Mouse (Mus musculus) layer of hippocampus, postnatal 10 days (tissue): ENCODE results near the gene Ankrd44. TPM values are rescaled to one million over a fixed set of nuclear protein-coding genes. Genes with fewer than 3 reads are reported as not detected.

Experiments
- DNase-seq, 2 experiments: peaks; one replicate each; pipeline ENCODE4 v3.0.0; 2021; ENCODE audit warnings: low spot score in 2 of 2
- total RNA-seq, 2 experiments: library from RNA; stranded (reverse); gene quantifications; 2 replicates each; pipeline ENCODE4 v1.2.3; 2021

Ankrd44 gene
- total RNA-seq, 2 experiments from 2014 or later: 37.8 to 38.1 TPM

DNA sequence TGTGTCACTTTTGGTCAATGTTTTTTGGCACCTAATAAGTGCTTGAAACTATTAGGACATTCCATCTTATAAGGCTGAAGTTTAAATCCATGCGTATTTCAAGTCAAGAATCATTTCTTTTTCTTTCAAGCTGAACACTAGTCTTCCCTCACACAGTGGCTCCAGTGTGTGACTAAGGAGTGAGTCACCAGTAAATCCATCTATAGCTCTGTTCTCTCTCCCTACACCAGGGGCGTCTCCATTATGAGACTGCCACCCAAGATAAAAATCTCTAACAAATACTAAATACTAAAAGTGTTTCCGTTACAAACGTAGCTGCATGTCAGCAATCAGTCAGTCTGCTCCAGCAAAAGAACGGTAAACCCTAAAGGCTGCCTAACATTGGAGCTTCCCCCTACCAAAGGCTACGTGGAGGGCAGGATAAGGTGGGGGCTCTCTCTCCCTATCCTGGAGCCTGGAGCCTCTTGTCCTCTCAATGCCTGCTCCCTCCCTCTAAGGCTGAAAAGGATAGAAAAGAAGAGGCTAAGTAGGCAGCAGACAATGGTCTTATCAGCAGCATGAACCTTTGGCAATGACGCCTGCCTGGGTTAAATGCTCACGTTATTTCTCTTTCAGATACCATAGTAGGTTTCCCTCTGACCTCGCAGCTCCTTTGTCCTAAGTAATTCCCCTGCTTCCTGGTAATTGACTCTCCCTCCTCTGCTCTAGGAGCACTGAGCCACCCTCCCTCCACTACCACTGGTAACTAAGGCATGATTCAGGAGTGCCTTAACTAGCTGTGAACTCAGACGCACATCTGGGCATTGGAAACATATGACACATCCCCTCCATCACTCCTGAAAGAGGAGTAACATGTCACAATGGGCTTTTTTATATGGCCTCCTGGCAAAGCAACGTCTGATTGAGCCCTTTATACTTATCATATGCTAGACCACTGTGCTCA lies 212.7 kb downstream of the Ankrd44 start:
- no peak for DNase-seq

DNA sequence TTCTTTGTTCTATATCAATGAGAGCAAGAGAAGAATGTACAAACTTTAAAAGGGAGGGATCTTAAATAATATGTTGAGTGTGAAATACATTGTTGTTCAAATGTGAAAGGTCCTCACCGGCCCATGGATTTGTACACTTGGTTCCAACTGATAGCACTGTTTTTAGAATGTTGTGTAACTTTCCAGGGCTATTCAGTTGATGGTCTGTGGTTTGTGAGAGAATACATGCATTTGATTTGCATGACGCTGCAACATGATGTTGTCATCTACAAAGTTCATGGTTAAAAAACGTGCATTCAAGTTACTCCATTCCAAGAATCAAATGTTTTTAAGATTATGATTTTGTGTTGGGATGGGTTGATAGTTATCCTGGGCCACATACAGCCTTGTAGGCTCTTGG lies 214.6 kb downstream of the Ankrd44 start:
- no peak for DNase-seq

DNA sequence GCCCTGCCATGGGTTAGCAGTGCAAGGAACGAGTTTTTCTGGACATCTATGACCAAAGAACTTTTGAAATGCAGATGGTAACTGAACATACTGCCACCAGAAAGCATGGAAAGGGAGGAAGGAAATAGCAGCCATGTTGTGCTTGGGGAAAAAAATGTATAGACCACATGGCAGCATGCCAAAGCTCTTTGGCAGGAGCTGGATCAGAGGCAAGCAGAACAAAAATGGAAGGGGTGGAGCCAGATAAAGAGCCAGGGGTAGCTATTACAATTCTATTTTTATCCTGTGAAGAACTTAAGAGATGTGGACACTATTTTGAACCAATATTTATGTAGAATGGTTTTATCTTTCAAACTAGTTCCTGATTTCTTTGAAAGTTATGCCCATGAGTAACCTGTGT lies 215.6 kb downstream of the Ankrd44 start:
- no peak for DNase-seq

DNA sequence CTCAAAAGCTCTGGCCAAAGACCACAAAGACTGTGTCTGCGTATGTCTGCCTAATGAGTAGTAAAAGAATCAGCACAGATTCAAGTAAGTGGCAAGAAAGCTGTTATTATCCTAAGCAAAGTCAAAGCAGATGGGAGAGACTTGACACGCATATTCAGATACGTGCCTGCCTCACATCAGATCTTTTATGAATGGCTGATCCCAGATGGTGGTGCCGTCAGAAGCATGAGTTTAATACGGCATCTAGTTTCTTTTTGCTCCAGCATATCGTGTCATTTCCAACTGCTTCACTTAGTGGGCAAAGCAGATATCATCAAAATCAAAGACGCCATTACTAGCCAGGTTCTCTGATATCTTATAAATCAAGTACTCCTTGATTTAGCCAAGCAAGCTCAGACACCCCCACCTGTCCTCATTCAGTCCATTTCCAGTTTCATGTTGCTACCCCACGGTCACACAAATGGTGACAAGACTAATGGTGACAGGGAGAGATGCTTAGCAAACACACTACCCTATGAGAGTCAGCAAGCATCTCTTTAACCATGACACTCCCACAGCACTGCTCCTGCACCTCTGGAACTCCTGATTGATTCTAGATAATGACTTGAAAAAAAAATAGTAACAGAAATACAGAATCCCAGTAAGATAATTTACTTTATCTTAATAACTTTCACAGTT lies 218.2 kb downstream of the Ankrd44 start:
- DNase-seq: peak in 1 of 2 experiments; percentile 13

DNA sequence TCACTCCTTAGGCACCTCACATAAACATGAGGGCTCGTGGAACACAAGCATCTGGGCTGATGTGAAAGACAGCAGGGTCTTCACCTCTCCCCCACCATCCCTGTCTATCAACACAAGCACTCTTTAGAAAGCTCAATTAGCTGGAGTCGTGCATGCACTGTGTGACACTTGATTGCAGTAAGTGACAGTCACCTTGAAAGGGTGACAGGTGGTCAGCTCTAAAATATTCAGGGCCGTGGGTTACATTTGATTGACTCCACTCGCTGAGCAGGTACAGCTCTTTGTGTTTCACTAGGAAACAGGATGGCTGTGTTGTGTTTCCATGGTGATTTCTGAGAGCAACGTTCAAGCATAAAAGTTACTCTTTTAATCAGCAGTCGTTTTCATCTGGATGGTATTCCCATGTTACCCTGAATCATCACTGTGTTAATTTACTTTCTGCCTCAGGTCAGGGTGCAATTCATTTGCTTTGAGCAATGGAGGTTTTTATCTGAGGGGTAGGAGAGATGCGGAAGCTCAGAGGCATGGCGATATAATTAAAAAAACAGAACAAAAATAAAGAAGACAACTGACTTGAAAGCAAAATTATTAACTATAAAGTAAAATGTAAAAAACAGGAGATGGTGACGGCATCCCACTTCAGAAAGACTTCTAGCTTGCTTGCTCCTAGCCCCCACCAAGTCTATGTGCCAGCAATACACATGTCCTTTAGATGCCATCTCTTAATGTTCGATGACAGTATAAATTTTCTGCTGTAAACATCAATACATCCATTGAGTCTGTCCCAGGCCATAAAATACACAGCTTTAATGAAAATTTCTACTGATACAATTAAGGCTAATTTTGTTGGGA lies 218.9 kb downstream of the Ankrd44 start:
- DNase-seq: no peak

DNA sequence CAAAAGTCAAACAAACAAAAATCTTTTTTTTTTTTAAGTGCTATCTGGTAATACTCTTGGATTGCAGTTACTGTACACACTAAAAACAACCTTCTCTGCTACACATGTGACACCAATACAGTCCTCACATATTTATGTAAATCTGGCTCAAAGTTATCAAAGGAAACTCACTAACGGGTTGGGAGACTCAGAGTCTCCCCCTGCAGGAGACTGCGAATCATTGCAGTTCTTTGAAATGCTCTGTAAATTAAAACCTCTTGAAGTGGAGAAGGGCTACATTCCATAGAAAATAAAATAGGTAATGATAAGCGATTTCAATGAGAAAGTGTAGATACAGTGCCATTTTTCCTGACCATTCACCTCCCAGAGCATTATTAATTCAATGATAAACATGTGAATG lies 219.6 kb downstream of the Ankrd44 start:
- no peak for DNase-seq

DNA sequence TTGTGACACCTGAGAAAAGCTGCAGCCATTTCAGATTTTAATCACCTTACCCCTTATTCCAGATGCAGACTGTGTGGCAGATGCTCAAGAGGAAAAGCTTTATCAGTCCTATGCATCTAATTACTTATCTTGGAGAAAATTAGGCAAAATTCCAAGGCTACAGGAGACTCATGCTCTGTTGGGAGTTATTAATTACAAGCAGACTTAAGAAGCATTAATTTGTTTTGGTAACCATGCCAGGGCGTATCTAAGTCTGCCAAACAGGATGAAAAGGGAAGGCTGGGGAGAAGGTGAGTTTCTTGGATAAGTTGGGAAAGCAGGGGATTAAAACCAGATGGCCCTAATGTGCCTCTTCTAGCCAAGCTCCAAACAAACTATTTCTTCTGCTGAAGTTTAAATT lies 222.7 kb downstream of the Ankrd44 start:
- DNase-seq: no peak

DNA sequence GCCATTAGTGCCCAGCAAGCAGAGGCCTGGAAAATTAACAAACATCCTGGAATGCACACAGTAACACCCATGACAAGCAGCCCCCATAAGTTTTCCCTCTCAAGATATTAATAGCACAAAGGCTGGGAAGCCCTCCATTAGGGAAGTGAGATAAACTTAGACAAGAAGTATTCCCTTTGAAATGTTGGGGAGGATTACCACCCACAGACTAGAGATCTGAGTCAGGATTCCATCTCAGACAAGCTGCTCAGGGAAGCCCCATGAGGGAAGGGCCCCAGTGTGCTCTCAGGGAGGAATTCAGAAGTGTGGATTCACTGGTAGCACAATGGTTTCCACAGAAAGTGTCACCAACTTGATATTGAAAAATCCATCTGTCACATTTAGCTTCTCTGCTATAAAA lies 223.3 kb downstream of the Ankrd44 start:
- no peak for DNase-seq

DNA sequence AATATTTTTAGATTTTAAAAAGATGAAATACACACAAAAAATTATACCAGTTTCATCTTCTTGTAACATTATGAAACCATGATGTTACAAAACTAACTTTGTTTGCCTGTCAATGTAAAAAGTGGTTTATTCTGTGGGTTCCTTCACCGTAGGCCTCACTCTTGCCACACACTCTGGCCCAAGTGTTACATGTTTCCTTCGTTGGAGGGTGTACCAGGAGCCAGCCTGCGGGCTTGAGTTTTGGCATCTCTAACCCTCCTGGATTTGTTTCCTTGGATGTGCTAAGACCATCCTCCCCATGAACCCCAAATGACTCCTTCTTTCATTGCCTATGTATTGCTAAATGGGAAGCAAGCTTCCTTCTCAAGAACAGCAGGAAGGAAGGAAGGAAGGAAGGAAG lies 230.8 kb downstream of the Ankrd44 start:
- no peak for DNase-seq

DNA sequence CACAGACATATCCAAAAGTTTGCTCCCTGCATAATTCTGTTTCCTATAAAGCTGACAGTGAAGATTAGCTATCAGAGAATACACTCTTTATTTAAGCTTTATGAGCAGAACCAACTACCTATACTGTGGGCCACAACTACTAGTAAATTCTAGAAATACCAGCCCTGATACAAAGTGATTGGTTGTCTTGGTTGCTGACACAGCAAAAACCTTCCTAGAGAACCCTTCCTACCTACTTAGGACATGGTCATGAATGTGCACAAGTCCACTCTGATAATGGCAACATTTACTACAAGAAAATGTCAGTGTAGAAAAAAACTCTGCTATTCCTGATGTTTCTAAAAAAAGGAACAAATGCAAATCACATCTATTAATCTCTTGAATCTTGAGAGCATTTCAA lies 234.4 kb downstream of the Ankrd44 start:
- no peak for DNase-seq

DNA sequence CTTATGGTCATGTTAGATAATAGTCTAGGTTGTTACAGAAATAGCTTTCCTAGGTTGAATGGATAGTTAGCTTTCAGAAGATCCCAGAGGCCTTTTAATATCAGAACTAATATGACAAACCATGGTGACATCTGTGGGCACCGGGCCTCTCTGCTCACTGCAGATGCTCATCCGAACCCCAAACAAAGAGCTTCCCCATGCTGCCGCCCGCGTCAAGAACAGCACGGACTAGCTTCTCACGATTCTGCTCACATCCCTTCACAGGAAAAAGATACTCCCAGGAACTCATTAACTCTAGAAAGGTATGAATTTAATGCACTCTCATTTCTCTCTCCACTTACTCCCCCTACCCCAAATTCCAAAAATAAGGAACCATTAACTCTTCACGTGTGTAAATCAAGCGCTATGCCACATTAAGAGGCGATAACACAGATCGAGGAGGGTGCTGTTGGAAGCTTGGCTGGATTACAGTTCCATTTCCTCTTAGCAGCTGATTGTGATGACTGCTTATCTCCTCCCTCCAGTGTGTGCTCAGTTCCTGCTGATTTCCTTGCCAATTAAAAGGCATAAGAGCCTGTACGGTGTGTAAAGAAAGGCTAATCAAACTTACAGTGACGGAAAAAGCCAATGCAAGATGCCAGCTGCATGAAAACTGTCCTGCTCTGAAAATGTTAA lies 235.8 kb downstream of the Ankrd44 start:
- peak; percentile 14 to 32 for DNase-seq

DNA sequence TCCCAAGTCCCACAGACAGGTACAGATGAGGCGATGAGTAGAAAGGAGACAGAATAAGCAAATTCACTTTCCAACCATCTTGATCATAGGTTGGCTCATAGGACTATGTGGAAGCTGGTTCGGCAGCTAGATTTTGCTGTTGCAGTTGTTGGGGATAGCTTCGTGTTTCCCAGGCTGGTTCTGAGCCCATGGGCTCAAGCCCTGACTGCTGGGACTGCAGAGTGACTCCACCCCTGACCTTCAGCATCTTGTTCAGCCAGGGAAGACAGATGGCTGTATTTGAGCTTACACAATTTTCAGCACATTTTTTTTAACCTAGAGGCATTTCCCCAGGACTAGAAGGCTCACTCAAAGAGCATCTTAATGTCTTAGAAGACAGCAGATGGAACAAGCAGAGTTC lies 237.7 kb downstream of the Ankrd44 start:
- no peak for DNase-seq

DNA sequence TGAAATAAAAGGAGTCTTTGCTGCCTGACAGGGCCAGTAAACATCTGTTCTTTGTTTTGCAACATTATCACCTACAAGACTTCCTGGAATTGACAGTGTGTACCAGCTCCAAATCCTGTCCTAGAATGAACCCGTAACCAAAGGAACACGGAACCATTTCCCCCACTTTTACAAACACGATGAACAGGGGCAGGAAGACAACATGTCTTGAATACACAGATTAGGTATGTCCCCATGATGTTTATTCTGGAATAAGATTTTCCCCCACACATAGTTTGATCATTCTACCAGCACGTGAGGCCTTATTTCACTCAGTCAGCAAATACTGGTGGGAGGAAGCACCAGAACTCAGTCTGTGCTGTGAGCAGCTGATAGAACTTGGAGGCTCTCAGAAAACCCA lies 241.9 kb downstream of the Ankrd44 start:
- DNase-seq: no peak

DNA sequence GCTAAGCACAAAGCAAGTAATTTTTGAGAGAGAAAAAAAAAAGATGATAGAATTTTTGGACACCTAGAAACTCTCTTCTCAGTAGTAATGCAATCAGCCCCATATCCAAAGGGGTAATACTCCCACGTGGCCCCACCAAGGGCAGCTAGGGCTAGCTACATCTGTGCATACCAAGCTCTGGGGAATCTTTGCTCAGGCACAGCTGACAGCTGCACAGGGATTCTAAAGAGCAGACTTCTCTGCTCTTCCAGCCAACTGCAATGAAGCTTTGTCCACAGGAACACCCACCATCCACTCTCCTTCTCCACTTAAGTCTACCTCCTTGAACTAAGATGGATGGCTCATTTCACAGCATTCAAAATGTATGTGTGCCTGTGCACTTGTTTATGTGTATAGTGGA lies 246.6 kb downstream of the Ankrd44 start:
- DNase-seq: no peak

DNA sequence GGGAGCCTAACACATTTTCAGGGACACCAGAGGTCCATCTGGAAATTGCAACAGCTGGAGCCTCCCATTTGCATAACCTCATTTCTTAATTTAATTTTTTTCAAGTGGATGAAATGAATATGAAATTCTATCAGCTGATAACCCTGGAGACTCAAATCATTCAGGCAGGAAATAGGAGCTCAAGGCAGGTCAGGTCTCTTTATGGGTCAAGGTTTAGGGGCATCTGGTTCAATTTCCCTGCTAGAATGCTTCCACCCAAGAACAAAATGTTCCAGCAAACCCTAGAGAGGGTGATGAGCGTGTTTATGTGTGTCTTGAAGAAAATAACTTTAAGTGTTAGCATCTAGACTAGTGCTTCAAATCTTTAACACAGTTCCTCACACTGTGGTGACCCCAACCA lies 248.2 kb downstream of the Ankrd44 start:
- DNase-seq: no peak

DNA sequence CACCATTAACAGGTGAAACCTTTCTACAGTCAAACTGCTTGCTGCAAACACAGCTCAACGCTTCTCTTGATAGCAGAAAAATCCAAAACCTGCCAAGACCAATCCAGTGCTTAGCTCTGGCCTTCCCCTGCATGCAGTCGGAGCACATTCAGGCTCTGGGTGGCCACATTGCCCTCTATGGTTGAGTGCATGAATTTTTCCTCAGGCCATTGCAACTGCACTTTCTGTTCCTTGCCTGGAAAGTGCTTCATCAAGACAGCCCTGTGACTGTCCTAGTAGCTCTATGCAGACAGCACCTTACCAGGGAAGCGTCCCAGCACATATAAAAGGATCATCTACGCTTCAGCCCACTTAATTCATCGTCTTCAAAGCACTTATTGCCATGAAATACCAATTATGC lies 250.7 kb downstream of the Ankrd44 start:
- DNase-seq: no peak

DNA sequence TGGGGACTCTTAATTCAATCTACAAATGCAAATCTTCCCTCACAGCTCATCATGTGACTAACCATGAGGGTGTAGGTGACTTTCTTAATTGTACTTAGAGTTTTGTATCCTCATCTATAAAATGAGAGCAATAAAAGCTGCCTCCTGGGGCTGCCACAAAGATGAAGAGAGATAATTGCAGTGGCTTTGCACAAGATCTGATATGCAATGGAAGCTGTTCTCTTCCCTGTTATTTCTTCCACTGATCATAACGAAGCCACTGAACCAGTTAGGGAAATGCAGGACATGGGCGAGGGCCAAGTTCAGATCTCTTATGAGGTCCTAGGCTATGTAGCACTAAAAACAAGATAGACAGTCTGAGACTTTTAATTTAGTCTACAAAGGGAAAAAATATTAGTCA lies 258.2 kb downstream of the Ankrd44 start:
- DNase-seq: no peak

DNA sequence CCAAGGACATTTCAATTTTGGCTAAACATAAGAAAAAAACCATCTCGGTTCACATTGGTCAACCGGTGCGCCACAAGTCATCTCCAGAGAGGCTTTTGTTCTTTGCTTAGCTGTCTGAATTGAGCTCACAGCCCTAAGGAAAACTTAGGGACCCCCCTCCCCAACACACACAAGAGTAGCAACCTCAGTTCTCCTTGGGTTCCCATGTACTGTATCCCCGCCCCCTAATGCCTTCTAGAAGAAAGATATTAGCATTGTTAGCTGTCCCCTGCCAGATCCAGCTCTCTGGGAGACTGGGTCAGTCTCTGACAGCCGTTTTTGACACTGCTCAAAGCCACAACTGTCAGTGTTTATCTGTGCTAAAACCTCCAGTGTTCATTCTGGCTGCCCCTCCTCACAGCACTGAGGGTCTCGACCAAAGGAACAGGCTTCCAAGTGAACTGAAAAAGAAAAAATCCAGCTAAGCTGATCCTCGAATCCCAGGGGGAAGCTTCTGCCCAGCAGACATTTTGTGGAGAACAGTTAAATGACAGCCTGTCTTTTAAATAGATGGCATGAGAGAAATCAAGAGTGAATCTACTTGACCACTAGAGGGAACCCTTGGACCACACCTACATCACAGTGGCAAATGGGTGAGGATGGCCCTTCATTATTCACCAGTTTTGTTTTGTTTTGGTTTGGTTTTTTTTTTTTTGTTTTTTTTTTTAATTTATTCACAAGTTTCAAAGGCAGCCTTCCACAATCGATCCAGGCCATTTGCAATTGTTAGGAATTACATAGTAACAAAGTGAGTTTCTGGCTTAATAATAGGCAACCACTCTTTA lies 260.4 kb downstream of the Ankrd44 start:
- peak; percentile 28 to 41 for DNase-seq

DNA sequence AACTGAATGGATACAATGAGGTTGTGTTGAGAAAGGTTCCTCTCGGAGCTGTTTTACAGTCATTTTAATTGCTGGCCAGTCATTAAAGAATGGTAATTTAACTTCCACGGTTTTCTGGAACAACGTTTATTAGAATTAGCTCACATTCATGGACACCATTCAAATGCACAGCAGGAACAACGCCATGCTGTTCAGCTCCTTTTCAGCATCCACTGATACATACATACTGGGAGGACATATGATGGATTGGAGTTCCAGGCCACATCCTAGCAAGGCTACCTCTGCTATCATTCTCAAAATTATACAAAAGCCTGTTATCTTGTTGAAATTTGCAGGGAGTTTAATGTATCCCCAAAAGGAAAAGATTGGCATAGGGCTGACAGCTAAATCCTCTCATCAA lies 261.1 kb downstream of the Ankrd44 start:
- no peak for DNase-seq

DNA sequence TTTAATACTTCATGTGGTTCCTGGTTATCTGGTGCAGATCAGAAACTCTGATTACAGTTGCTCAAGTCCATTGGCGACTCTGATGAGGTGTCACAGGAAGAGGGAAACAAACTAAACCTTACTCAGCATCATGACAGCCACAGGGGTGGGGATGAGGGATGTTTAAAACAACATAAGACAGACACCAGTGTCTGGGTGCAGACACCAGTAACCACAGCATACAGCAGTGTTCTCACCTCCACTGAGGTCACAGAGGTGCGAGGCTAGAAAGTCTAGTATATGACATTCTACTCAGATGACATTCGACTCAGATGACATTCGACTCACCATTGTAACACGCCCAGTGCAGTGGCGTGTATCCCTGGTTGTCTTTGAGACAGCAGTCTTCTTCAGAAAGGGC lies 265.5 kb downstream of the Ankrd44 start:
- no peak for DNase-seq
